Mouse (Mus musculus): ENCODE results near the gene Lrmda.
A peak's percentile ranks its signal among the peaks of the same experiment; 100 is the strongest.

The Lrmda gene

DNA sequence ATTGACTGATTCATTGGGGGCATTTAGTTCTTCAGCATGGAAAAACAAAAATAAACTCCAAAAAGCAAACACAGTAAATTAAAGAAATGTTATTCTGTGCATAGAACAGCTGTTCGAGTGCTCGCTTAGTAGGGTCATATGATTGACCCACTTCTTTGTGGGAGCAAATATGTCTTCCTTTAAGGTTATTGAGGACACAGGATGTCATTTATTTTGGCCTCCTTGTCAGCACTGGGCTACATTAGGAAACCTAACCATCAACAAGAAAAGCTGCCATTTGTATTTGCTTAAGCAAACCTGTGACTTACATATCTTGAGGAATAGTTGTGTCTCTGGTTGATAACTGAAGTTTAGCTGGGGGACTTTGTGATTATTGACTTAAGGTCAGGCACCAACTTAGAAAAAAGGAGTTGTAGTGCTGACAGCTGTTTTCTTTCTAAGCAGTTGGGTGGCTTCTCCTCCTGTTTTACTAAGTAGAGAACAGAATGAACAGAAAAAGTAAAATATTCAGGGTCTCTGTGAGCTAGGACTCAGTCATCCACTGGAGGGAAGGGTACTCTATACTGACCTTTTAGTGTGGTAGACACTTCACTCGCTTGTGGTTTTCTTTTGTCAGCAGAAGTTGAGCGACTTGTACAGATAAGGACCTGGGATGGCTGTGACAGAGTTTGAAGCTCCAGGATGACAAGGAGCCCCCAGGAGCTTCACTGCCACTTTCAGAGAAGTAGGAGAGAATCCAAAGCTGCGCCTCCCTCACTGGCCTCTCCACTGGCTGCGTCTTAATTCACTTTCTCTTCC, 696.3 kb downstream of the Lrmda start:
- no peak for DNase-seq (ENCODE audit: low spot score in 2 of 2)

DNA sequence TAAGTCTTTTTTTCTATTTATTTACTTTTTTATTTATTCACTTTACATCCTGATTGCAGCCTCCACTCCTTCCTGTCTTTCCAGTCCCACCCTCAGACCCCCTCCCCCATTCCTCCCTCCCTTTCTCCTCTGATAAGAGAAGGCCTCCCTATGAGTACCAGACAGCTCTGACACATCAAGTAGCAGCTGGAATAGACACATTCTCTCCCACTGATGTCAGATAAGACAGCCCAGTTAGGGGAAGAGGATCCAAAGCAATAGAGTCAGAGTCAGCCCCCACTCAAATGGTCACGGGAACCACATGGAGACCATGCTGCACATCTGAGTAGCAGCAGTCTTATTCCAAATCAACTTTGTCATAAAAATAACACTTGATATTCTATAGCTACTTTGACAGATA, 700.5 kb downstream of the Lrmda start:
- DNase-seq (ENCODE audit: low spot score in 2 of 2): no peak

- no peak for DNase-seq (ENCODE audit: low spot score in 2 of 2)
These were observed 702.3 kb downstream of the Lrmda start for GRCm38 (mm10) chr14:22721845-22722244.

- DNase-seq (ENCODE audit: low spot score in 2 of 2): no peak
These were observed 708.0 kb downstream of the Lrmda start for GRCm38 (mm10) chr14:22727548-22727947.

- DNase-seq (ENCODE audit: low spot score in 2 of 2): no peak
These were observed 709.2 kb downstream of the Lrmda start for GRCm38 (mm10) chr14:22728611-22729223.

DNA sequence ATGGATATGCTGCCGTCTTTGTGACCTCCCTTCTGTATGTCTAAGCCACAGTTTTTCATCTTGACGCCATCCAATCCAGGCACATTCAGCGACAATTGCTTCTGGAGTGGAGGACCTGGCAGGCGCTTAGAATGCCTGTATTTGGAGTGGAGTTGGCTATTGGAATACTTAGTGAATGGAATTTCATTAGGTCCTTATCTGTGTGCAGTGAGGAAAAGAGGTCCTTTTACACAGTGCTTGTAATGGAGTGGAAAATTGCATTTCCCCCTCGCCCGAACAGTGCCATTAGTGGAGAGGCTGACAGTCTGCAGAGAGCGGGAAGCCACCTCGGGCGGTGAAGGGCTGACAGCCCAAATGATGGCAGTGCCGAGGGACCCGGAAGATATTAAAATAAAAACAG, 719.1 kb downstream of the Lrmda start:
- DNase-seq (ENCODE audit: low spot score in 2 of 2): no peak

- no peak for DNase-seq (ENCODE audit: low spot score in 2 of 2)
These were observed 723.0 kb downstream of the Lrmda start for GRCm38 (mm10) chr14:22742527-22742926.

DNA sequence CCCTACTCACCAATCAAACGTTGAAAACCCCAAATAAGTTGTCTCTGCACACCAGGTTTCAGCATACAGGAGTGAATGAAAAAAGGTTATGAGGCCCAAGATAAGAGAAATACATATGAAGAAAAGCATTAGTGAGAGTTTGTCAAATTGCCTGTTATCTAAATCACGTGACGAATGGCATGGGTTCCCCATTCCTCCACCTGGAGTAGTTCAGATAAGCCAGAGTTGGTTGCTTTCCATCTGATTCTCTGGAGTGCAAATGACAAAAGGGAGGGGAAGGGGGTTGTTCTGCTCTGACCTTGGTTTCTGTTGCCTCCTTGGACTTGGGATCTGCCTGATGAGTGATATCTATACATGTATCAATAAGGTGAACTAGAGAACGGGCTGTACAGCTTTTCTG, 723.8 kb downstream of the Lrmda start:
- no peak for DNase-seq (ENCODE audit: low spot score in 2 of 2)

DNA sequence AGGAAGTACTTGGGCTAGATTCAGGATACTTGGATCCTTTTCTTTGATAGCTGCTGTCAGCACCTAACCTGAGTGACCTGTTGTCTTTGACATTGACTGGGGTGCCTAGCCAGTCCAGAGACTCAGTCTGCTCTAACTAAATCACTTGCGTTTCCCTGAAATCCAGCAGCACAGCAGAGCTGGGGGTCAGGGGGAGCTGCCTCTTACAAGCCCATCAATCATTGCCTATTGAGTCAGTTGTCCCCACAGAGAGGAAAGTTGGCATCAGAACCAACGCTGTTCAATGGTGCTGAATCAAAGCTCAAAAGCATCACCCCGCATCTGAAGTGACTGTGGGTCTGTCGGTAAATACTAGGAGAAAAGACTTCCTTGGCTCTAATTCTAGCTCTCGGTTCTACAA, 725.2 kb downstream of the Lrmda start:
- no peak for DNase-seq (ENCODE audit: low spot score in 2 of 2)

- no peak for DNase-seq (ENCODE audit: low spot score in 2 of 2)
These were observed 725.9 kb downstream of the Lrmda start for GRCm38 (mm10) chr14:22745263-22745881.

- DNase-seq (ENCODE audit: low spot score in 2 of 2): peak in 1 of 2 experiments; percentile 29
These were observed 726.5 kb downstream of the Lrmda start for GRCm38 (mm10) chr14:22745882-22746480.

GRCm38 (mm10) chr14:22747816-22748215, 728.3 kb downstream of the Lrmda start:
- no peak for DNase-seq (ENCODE audit: low spot score in 2 of 2)

DNA sequence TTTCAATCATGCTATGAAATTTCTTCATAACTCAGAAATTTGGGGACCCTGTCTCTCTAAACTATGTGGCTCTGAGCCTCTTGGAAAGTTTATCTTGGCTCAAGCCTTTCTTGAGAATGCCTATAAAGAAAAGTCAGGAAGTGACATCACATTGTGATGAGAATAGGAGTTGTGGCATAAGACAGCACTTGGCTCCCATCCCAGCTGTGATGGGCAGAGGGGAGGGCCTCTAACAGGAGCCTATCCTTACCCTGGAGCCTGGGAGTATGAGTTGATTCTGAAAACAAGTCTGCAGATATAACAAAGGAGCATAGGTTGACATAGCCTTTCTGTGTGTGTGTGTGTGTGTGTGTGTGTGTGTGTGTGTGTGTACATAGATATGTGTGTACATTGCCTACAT, 730.9 kb downstream of the Lrmda start:
- no peak for DNase-seq (ENCODE audit: low spot score in 2 of 2)

GRCm38 (mm10) chr14:22751290-22751689, 731.8 kb downstream of the Lrmda start:
- DNase-seq (ENCODE audit: low spot score in 2 of 2): no peak

GRCm38 (mm10) chr14:22754633-22755032, 735.1 kb downstream of the Lrmda start:
- DNase-seq (ENCODE audit: low spot score in 2 of 2): no peak

GRCm38 (mm10) chr14:22757493-22757892, 738.0 kb downstream of the Lrmda start:
- DNase-seq (ENCODE audit: low spot score in 2 of 2): no peak

DNA sequence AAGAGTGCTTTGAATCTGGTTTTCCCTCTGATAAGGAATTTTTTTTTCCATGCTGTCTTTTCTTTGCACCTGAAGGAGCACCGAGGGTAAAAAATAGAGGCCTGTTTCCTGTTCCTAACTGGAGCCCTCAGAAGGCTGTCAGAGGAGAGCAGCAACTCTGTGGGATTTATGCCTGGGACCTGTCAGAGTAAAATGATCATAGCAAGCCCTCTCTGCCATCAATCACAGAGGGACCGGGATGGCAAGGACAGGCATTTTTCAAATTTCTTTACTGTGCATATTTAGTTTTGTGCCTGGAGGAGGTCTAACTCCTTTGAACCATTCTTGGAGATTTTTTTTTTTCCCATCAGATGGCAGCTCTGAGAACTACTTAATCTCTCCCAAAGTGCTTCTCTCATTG, 739.7 kb downstream of the Lrmda start:
- DNase-seq (ENCODE audit: low spot score in 2 of 2): no peak

- no peak for DNase-seq (ENCODE audit: low spot score in 2 of 2)
These were observed 740.2 kb downstream of the Lrmda start for GRCm38 (mm10) chr14:22759673-22760072.

- peak; percentile 55 to 68 for DNase-seq (ENCODE audit: low spot score in 2 of 2)
These were observed 740.9 kb downstream of the Lrmda start for GRCm38 (mm10) chr14:22760241-22761039.

DNA sequence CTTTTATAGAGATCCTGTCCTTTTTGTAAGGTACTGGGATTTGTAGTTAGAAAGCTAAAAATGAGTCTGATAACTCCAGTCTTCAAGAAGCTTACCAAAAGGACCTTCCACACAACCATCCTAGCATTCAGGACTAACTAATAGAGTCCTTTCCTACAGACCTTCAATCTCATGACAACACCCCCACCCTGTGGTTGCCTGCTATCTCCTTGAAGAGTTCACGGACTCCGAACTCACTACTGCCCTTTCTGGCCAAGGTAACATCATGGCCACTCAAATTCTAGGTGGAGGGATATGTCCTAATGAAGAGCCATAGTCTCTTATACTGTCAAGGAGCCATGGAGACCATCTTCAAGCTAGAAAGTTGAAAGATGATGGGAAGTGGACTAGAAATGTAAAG, 762.2 kb downstream of the Lrmda start:
- peak in 1 of 2 experiments; percentile 30 for DNase-seq (ENCODE audit: low spot score in 2 of 2)

GRCm38 (mm10) chr14:22782365-22782764, 762.9 kb downstream of the Lrmda start:
- no peak for DNase-seq (ENCODE audit: low spot score in 2 of 2)

Data from urinary bladder, postnatal 36 days (tissue).